Mouse (Mus musculus): ENCODE data around the gene Hspb9. TPM values are rescaled to one million over a fixed set of nuclear protein-coding genes. Genes with fewer than 3 reads are reported as not detected.

Gene Hspb9
- polyA plus RNA-seq, 1 experiment from 2014 or later = 0.24 TPM

DNA sequence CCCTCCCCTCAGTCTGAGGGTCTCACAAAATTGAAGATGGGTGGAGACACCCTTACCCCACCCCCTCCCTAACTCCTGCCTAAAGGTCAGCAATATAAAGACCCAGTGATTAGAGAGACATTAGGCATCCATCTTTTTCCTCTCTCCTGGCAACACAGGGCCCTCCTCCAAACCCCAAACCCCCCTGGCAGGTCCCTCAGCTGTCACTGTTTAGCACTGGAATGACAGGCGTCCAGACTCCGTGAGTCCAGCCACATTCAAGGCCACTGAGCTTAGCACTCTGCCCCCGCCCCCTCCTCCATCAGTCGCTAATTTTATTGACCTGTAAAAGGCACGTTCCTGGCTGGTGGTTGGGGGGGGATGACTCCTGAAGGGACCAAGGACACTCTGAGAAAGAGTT lies 20.5 kb upstream of the Hspb9 start:
- no peaks in the 10 kb centered on the region for H3K9me3 ChIP-seq
- no peak for DNase-seq (ENCODE audit: extremely low spot score, low spot score)

DNA sequence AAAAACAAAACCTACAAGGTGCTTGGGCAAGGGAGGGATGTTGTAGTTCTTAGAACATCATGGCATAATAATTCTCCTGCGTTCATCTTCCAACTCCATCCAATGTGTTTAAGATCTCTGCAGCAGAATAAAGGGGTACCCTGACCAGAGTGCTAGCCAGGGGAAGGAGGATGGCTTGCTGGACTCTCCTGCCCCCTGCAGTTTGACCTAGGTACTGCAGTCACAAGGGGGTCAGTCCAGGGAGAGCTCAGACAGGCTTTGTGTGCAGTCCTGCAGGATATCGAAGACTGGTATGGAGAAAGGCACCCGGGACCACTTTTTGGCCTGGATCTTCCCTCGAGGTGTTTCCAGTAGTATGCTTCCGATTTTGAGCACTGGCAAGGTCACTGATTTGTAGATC lies 18.7 kb upstream of the Hspb9 start:
- no peak overlapping the region for H3K4me3 ChIP-seq
- H3K27me3 ChIP-seq (ENCODE audit: poor library complexity, severe bottlenecking) = peaks cover 43% of the 10 kb centered on the region
- peaks cover 19% of the 10 kb centered on the region for H3K4me1 ChIP-seq
- WGBS = 38% methylated on average over 5 of the region's 5 CpGs
- H3K27ac ChIP-seq = no peak overlapping the region
- no peaks in the 10 kb centered on the region for H3K36me3 ChIP-seq (replicated peaks)
- no peaks in the 10 kb centered on the region for H3K9me3 ChIP-seq
- DNase-seq (ENCODE audit: extremely low spot score, low spot score) = peak; percentile 74

More for the DNA sequence above, 20.5 kb upstream of the Hspb9 start:
- WGBS = 26% methylated on average over 5 of the region's 5 CpGs
- Histone ChIP-seq H3K4me3 (no peak overlapping the region), H3K36me3 (replicated peaks) (no peaks in the 10 kb centered on the region), H3K4me1 (peaks cover 19% of the 10 kb centered on the region), H3K27me3 (ENCODE audit: poor library complexity, severe bottlenecking) (peaks cover 43% of the 10 kb centered on the region), H3K27ac (no peak overlapping the region)

DNA sequence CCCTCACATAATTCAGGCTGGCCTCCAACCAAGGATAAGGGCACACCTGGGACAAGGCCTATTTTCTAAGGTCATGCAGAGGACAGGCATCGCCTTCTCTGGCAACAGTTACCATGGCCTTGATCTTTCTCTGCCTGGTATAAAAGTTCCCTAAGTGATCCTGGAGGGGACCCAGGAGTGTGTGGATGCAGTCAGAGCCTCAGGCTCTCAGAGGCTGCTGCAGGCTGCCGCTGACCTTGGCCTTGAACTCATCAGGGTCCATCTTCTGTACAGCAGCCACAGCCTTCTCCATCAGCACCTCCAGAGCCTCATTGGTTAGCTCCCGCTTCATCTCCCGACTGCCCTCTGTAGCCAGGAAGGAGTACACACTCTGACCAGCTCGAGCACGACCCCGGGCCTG lies 15.7 kb upstream of the Hspb9 start:
- H3K36me3 ChIP-seq (replicated peaks) = no peaks in the 10 kb centered on the region
- no peak overlapping the region for H3K4me3 ChIP-seq
- H3K4me1 ChIP-seq = peaks cover 24% of the 10 kb centered on the region
- no peak for DNase-seq (ENCODE audit: extremely low spot score, low spot score)
- 80% methylated on average over 7 of the region's 7 CpGs for WGBS
- no peak overlapping the region for H3K27ac ChIP-seq
- H3K27me3 ChIP-seq (ENCODE audit: poor library complexity, severe bottlenecking) = peaks cover 22% of the 10 kb centered on the region
- no peaks in the 10 kb centered on the region for H3K9me3 ChIP-seq

DNA sequence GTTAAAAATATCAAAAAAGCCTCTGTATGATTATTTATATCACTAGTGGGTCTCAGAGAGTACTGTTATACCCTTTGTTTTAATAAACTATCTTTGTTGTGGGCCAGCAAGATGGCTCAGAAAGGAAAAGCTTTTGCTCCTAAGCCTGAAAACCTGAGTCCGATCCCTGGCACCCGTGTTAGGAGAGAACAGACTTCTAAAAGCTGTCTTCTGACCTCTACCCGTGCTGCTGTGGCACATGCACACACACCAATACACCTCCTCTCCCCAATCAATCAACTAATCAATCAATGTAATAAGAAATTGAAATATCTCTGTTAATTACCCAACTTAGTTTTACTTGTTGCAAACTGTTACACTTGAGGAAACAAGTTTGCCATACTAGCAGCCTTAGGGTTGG lies 12.9 kb upstream of the Hspb9 start:
- DNase-seq (ENCODE audit: extremely low spot score, low spot score) = no peak
- peak overlapping the region; percentile 37 for H3K4me3 ChIP-seq
- peaks cover 16% of the 10 kb centered on the region for H3K36me3 ChIP-seq (replicated peaks)
- no peaks in the 10 kb centered on the region for H3K9me3 ChIP-seq
- H3K4me1 ChIP-seq = peaks cover 41% of the 10 kb centered on the region
- peaks cover 17% of the 10 kb centered on the region for H3K27me3 ChIP-seq (ENCODE audit: poor library complexity, severe bottlenecking)
- H3K27ac ChIP-seq = no peak overlapping the region
- WGBS = 79% methylated on average over 3 of the region's 3 CpGs

DNA sequence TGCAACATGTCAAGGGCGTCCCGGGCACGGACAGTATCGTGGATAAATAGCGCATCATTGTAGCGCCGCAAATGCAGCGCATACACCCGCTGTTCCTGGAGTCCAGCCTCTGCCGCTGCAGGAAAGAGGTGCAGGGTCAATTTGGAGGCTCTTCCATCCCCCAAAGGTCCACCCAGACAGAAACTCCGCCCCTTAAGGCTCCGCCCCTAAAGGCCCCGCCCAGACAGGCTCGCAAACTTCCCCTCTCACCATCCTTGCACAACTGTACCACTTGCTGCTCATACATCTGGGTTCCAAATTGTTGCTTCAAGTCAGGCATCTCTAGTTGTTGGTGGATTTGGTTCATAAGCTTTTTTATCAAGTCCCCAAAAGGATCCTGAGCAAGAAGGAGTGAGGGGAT lies 12.3 kb upstream of the Hspb9 start:
- no peak overlapping the region for H3K27ac ChIP-seq
- peak overlapping the region; percentile 37 for H3K4me3 ChIP-seq
- WGBS = 2% methylated on average over 14 of the region's 14 CpGs
- peaks cover 22% of the 10 kb centered on the region for H3K36me3 ChIP-seq (replicated peaks)
- peaks cover 41% of the 10 kb centered on the region for H3K4me1 ChIP-seq
- peaks cover 17% of the 10 kb centered on the region for H3K27me3 ChIP-seq (ENCODE audit: poor library complexity, severe bottlenecking)
- peak; percentile 55 for DNase-seq (ENCODE audit: extremely low spot score, low spot score)
- H3K9me3 ChIP-seq = no peaks in the 10 kb centered on the region

DNA sequence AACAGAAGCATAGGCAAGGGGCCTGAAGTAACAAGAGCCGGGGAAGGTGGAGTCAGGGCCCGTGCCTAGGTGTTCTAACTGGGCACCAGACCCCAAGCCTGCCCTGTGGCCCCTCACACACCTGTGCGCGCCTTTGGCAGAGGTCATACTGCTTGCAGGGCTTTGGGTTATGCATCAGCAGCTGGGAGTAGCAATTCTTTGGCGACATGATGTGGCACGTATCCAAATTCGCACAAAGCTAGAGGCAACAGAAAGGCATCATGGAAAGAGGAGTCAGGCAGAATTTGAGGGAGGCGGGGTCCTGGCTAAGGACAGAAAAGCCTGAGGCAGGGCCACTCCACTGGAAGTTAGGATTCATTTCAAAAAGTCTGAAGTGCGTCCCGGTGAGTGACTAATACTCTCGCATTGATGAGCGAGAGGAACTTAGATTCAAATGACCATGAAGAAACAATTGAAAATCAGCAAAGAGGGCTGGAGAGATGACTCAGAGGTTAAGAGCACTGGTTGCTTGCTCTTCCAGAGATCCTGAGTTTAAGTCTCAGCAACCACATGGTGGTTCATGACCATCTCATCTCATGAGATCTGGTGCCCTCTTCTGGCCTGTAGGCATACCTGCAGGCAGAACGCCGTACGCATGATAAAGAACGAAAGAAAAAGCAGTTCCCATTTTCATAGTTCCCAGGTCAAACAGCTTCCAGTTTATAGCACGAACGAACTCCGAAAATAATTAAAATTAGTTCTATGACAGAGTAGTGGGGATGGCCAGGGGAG lies 11.4 kb upstream of the Hspb9 start:
- peak; percentile 59 for DNase-seq (ENCODE audit: extremely low spot score, low spot score)
- 39% methylated on average over 19 of the region's 19 CpGs for WGBS

DNA sequence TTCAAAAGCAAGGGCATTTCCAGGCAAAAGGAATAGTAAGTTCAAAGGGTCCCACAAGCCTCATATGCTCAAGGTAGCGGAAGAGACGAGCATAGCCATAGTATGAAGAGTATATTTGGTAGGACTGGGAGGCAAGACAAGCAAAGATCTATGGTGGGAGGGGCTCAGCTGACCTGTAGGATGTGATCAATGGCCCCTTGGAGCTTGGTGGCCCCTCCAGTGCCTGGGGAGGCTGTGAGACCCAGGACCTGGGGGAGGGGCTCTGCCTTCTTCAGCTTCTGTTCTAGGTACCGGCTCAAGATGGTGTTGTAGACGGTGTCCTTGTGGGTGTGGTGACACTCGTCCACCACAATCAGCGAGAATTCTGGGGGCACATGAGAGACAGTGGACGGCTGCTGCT lies 10.7 kb upstream of the Hspb9 start:
- no peak for DNase-seq (ENCODE audit: extremely low spot score, low spot score)
- H3K9me3 ChIP-seq = no peaks in the 10 kb centered on the region
- peaks cover 41% of the 10 kb centered on the region for H3K4me1 ChIP-seq
- WGBS = 48% methylated on average over 7 of the region's 7 CpGs
- H3K4me3 ChIP-seq = no peak overlapping the region
- no peak overlapping the region for H3K27ac ChIP-seq
- H3K27me3 ChIP-seq (ENCODE audit: poor library complexity, severe bottlenecking) = peaks cover 17% of the 10 kb centered on the region
- peaks cover 38% of the 10 kb centered on the region for H3K36me3 ChIP-seq (replicated peaks)

More for the DNA sequence above, 11.4 kb upstream of the Hspb9 start:
- Histone ChIP-seq H3K27me3 (ENCODE audit: poor library complexity, severe bottlenecking) (peaks cover 17% of the 10 kb centered on the region), H3K36me3 (replicated peaks) (peaks cover 31% of the 10 kb centered on the region), H3K4me3 (no peak overlapping the region), H3K4me1 (peaks cover 41% of the 10 kb centered on the region), H3K27ac (no peak overlapping the region), H3K9me3 (no peaks in the 10 kb centered on the region)

DNA sequence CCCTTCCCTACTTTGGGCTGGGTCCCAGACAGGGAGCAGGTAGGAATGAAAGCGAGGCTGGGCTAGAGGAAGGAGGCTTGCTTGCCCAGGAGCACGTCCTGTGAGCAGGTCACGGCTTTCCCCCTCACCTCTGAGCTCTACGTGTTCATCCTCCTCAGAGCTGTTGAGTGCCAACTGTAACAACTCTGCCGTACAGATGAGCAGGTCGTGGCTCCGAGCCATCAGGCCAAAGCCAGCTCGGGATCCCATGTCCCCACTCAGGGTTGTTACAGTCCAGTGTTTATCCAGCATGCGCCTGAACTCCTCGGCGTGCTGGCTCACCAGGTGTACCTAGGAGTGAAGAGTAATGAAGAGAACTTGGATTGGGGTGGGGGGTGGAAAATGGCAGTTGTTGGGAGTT lies 10.3 kb upstream of the Hspb9 start:
- WGBS = 73% methylated on average over 11 of the region's 11 CpGs
- Histone ChIP-seq H3K27ac (no peak overlapping the region), H3K4me1 (peaks cover 41% of the 10 kb centered on the region), H3K27me3 (ENCODE audit: poor library complexity, severe bottlenecking) (peaks cover 17% of the 10 kb centered on the region), H3K36me3 (replicated peaks) (peaks cover 42% of the 10 kb centered on the region), H3K4me3 (no peak overlapping the region), H3K9me3 (no peaks in the 10 kb centered on the region)
- no peak for DNase-seq (ENCODE audit: extremely low spot score, low spot score)

DNA sequence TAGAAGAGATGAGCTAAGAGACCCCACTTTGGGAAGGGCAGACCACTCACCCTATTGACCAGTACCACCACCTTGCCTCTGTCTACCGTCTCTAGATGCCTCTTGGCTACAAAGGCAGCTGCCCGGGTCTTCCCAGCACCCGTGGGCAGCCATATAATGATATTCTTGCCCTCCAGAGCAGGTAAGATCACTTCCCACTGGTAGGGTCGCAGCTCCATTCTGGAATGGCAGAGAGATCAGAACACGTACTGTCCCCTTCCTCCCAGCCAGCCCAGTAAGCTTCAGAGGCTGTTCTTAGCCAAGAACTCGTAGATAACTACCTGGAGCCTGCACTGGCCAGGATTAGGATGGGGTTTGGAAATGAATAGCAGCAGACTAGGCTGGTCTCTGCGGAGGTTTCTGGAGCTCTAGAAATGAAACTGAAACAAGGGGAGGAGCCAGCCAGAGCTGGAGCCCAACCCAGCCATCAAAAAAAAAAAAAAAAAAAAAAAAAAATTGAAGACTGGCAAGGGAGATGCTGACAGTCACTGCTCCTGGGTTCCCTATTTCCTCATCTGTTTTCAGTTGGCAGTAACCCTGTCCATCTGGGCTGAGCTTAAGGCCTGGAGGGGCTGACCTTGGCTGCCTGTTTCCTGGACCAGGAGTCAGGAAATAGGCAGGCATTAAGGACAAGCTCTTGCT lies 9.7 kb upstream of the Hspb9 start, which contains the start of gene Dhx58:
Gene Dhx58 (minus strand): TSS at position 421 of the 681 bp plus-strand sequence.
- no peak for DNase-seq (ENCODE audit: extremely low spot score, low spot score)
- H3K27me3 ChIP-seq (ENCODE audit: poor library complexity, severe bottlenecking) = peaks cover 17% of the 10 kb centered on the region
- H3K4me1 ChIP-seq = peaks cover 41% of the 10 kb centered on the region
- H3K4me3 ChIP-seq = no peak within 1 kb of the TSS
- WGBS = 68% methylated on average over 7 of the region's 7 CpGs
- no peaks in the 10 kb centered on the region for H3K9me3 ChIP-seq
- H3K27ac ChIP-seq = no peak within 1 kb of the TSS
- H3K36me3 ChIP-seq (replicated peaks) = peaks cover 48% of the 10 kb centered on the region

DNA sequence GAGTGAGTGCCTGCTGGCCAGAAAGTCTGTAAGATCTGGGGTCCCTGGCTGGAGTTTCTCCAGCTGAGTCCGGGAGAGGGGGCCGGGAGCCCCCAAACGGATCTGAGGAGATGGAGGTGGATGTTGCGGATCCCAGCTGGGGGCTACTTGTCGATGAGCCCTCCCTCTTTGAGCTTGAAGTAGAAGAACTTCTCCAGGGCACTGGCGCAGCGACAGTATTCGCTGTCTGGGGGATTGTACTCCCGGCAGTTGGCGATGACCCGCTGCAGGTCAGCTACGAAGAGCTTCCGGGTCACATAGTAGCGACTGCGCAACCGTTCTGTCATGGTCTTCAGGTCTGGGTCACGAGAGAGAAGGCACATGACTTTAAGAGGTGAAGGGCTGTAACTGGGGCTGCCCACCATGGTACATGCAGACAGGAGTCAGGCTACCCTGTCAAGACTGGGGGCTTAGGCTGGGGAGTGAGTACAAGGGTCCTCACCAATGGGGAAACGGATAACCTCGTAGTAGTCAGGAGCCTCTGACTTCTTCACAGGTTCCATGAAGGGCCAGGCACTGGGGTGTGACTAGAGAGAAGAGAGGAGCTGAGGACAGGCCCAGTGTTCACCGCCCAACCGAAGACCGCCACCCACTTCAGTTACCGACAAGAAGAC lies 8.4 kb upstream of the Hspb9 start:
- Histone ChIP-seq H3K27me3 (ENCODE audit: poor library complexity, severe bottlenecking) (peaks cover 13% of the 10 kb centered on the region), H3K36me3 (replicated peaks) (peaks cover 61% of the 10 kb centered on the region), H3K27ac (no peak overlapping the region), H3K4me1 (peaks cover 41% of the 10 kb centered on the region), H3K9me3 (no peaks in the 10 kb centered on the region), H3K4me3 (no peak overlapping the region)
- no peak for DNase-seq (ENCODE audit: extremely low spot score, low spot score)
- WGBS = 91% methylated on average over 23 of the region's 23 CpGs

DNA sequence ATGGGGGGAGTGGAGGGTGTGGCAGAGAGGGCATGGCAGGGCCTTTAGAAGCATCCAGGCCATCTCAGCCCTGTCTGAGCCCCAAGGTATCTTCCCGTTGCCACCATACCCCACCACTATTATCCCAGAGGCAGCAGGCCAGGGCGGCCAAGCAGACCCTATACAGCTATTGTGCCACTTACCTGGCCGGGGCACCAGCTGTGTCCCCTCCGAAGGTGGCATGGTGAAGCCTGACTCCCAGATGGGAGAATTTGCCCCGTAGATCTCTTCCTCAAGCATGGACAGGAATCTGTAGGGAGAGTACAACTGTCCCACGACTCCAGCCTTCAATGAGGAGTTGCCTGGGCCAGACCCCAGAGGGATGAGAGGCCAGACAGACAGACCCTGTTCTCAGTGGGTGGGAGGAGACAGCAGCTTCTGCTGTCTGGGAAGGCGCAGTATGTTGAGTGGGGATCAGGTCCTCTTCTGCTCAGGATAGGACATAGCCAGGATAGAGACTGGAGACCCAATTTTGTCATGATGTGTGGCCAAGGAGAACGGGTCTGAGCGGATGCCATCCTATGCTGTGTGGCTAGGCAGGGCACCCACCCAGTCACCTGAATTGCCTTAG lies 4.3 kb upstream of the Hspb9 start:
- DNase-seq (ENCODE audit: extremely low spot score, low spot score) = no peak
- Histone ChIP-seq H3K4me1 (peaks cover 51% of the 10 kb centered on the region), H3K9me3 (no peaks in the 10 kb centered on the region), H3K36me3 (replicated peaks) (peaks cover 67% of the 10 kb centered on the region), H3K27ac (no peak overlapping the region), H3K4me3 (no peak overlapping the region), H3K27me3 (ENCODE audit: poor library complexity, severe bottlenecking) (no peaks in the 10 kb centered on the region)
- 95% methylated on average over 9 of the region's 9 CpGs for WGBS

DNA sequence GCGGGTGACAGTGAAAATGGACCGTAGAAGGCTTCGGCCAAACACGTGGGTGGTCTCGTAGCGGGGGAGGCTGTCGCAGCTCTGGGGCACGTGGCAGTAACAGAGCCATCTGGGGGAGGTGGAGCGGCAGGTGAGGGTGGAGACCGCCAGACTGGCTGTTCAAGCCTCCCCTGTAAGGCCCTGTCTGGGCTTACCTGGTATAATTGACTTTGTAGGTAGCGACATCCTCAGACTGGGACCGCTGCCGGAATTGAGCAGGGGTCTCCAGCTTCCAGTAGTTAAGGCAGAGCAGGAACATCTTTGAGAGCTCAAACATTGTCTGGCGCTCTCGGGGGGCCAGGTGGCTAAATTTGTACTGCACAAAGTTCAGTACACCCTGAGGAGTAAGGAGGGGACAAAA lies 3.1 kb upstream of the Hspb9 start:
- 94% methylated on average over 15 of the region's 15 CpGs for WGBS
- Histone ChIP-seq H3K27ac (no peak overlapping the region), H3K36me3 (replicated peaks) (peaks cover 62% of the 10 kb centered on the region), H3K4me1 (peaks cover 52% of the 10 kb centered on the region), H3K4me3 (no peak overlapping the region), H3K9me3 (no peaks in the 10 kb centered on the region), H3K27me3 (ENCODE audit: poor library complexity, severe bottlenecking) (no peaks in the 10 kb centered on the region)
- no peak for DNase-seq (ENCODE audit: extremely low spot score, low spot score)
